Mouse (Mus musculus) neural tube, embryonic 12.5 days (tissue): ENCODE data around the gene Cdhr2. TPM values are rescaled to one million over a fixed set of nuclear protein-coding genes. Genes with fewer than 3 reads are reported as not detected.

ENCODE experiments used
- ATAC-seq: fragments of 200-750 bp; cut with Nextera tagmentation; 2 replicates; pipeline ENCODE4 v1.8.0; 2017; ENCODE audit warnings: low read depth, mild to moderate bottlenecking, moderate TSS enrichment, moderate library complexity; ENCODE audit not compliant: low FRiP score
- H3K27ac ChIP-seq: fragments of 300-500 bp; sonication (generic); 2 replicates; pipeline ENCODE4 v1.5.1; 2016
- H3K27me3 ChIP-seq: fragments of 300-500 bp; sonication (generic); replicated peaks from 2 replicates; pipeline ENCODE4 v1.6.1; 2016; ENCODE audit warnings: mild to moderate bottlenecking
- H3K36me3 ChIP-seq: fragments of 300-500 bp; sonication (generic); 2 replicates; pipeline ENCODE4 v1.6.1; 2016; ENCODE audit warnings: mild to moderate bottlenecking
- H3K4me1 ChIP-seq: fragments of 300-500 bp; sonication (generic); 2 replicates; pipeline ENCODE4 v1.6.1; 2016
- H3K4me2 ChIP-seq: fragments of 300-500 bp; sonication (generic); replicated peaks from 2 replicates; pipeline ENCODE4 v1.6.1; 2016; ENCODE audit warnings: mild to moderate bottlenecking
- H3K4me3 ChIP-seq: fragments of 300-500 bp; sonication (generic); 2 replicates; pipeline ENCODE4 v1.5.1; 2016
- H3K9ac ChIP-seq: fragments of 300-500 bp; sonication (generic); 2 replicates; pipeline ENCODE4 v1.6.1; 2016; ENCODE audit warnings: mild to moderate bottlenecking
- H3K9me3 ChIP-seq: fragments of 300-500 bp; sonication (generic); 2 replicates; pipeline ENCODE4 v1.6.1; 2016; ENCODE audit warnings: mild to moderate bottlenecking
- WGBS: fragments of 180-500 bp; shearing (Covaris S2); methylation state at CpG from one replicate; pipeline ENCODE4 v1.1.7; 2016; 5-methylcytosine and 5-hydroxymethylcytosine counted together
- polyA plus RNA-seq: library from polyadenylated mRNA; unstranded; fragments of >200 nt; fragmentation: Nextera tagmentation; extraction: Ambion mirVana; gene quantifications from 2 replicates; pipeline ENCODE4 v1.2.1, GENCODE M21; 2016

The Cdhr2 gene
- polyA plus RNA-seq, 1 experiment from 2014 or later, result 0.09 TPM

- Histone ChIP-seq H3K4me3 (0 out of 2 replicates have a peak overlapping the region, but pooled peaks have one; percentile 1), H3K4me1 (peaks cover 27% of the 10 kb centered on the region), H3K27me3 (no peaks in the 10 kb centered on the region), H3K27ac (no peak overlapping the region), H3K9ac (peak overlapping the region; percentile 96; the same call in 1 of the 2 replicates), H3K36me3 (peaks cover 53% of the 10 kb centered on the region), H3K9me3 (no peaks in the 10 kb centered on the region), H3K4me2 (peak overlapping the region; percentile 80)
- 79% methylated on average over 3 of the region's 3 CpGs for WGBS
- ATAC-seq, result no peak
Observed at GRCm38 (mm10) chr13:54684140-54684896, 16.9 kb upstream of the Cdhr2 start.

- H3K4me2 ChIP-seq, result peak overlapping the region; percentile 80
- H3K36me3 ChIP-seq, result peaks cover 46% of the 10 kb centered on the region
- H3K9me3 ChIP-seq, result no peaks in the 10 kb centered on the region
- H3K4me1 ChIP-seq, result peaks cover 27% of the 10 kb centered on the region
- H3K27me3 ChIP-seq, result no peaks in the 10 kb centered on the region
- H3K27ac ChIP-seq, result no peak overlapping the region
- peak overlapping the region; percentile 83 for H3K4me3 ChIP-seq
- 44% methylated on average over 2 of the region's 2 CpGs for WGBS
- ATAC-seq, result no peak
- H3K9ac ChIP-seq, result peak overlapping the region; percentile 96
Observed at GRCm38 (mm10) chr13:54685174-54685573, 16.1 kb upstream of the Cdhr2 start.

GRCm38 (mm10) chr13:54686139-54687053 is 14.9 kb upstream of the Cdhr2 start:
- Histone ChIP-seq H3K9ac (peak overlapping the region; percentile 96), H3K36me3 (peaks cover 34% of the 10 kb centered on the region)
- ATAC-seq, result no peak

GRCm38 (mm10) chr13:54687096-54687495 is 14.2 kb upstream of the Cdhr2 start:
- Histone ChIP-seq H3K36me3 (peaks cover 27% of the 10 kb centered on the region), H3K27me3 (no peaks in the 10 kb centered on the region), H3K9ac (peak overlapping the region; percentile 96), H3K4me1 (peaks cover 35% of the 10 kb centered on the region), H3K4me3 (peak overlapping the region; percentile 83), H3K27ac (peak overlapping the region; percentile 91), H3K9me3 (no peaks in the 10 kb centered on the region), H3K4me2 (peak overlapping the region; percentile 80)
- ATAC-seq, result peak; percentile 66
- WGBS, result under 1% methylated on average over 35 of the region's 35 CpGs

More at GRCm38 (mm10) chr13:54686139-54687053, 14.9 kb upstream of the Cdhr2 start:
- no peaks in the 10 kb centered on the region for H3K27me3 ChIP-seq
- H3K4me1 ChIP-seq, result peaks cover 28% of the 10 kb centered on the region
- 6% methylated on average over 19 of the region's 19 CpGs for WGBS
- peak overlapping the region; percentile 80 for H3K4me2 ChIP-seq
- no peaks in the 10 kb centered on the region for H3K9me3 ChIP-seq
- H3K27ac ChIP-seq, result peak overlapping the region; percentile 91
- peak overlapping the region; percentile 83 for H3K4me3 ChIP-seq

DNA sequence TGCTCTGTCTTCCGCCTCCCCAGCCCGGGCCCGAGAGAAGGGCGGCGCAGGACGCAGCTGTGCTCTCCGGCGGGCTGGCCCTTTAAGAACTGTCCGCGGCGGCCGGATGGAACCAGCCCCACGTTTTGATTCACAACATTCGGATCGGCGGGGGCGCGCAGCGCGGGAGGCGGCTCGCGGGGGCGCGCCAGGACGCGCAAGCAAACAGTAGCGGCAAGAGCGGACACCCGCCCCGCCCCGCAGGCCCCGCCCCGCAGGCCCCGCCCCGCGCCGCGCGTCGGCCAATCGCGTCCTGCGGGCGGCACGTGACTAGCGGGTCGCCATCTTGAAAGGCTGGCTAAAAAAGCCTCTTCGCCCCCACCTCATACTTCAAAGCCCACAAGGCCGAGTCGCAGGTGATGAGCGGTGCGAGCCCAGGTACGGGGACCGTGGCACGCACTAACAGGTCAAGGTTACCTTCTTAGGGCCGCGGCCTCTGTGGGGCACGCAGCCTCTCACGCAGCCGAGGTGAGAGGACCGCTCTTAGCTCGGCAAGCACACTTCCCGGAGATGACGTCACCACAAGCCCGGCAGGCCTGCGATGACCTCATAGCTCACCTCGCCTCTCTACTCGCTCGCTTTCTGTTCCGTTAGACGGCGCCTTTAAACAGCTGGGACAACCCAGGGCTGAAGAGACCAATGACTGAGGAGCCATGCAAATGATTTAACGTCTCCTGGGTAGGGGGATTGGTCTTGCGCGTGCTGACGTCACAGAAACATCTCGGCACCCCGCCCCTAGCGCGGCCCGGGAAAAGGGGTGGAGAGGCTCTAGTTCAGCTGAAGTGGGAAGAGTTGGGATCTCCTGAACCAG is 13.5 kb upstream of the Cdhr2 start:
- H3K4me3 ChIP-seq, result peak overlapping the region; percentile 83
- peak overlapping the region; percentile 80 for H3K4me2 ChIP-seq
- peak overlapping the region; percentile 91 for H3K27ac ChIP-seq
- H3K9me3 ChIP-seq, result no peaks in the 10 kb centered on the region
- H3K9ac ChIP-seq, result peak overlapping the region; percentile 96
- ATAC-seq, result peak; percentile 90
- H3K4me1 ChIP-seq, result peaks cover 42% of the 10 kb centered on the region
- no peaks in the 10 kb centered on the region for H3K27me3 ChIP-seq
- peaks cover 20% of the 10 kb centered on the region for H3K36me3 ChIP-seq
- under 1% methylated on average over 81 of the region's 82 CpGs for WGBS

GRCm38 (mm10) chr13:54690151-54690740 is 11.0 kb upstream of the Cdhr2 start:
- Histone ChIP-seq H3K4me1 (peaks cover 39% of the 10 kb centered on the region), H3K27ac (no peak overlapping the region), H3K4me3 (no peak overlapping the region), H3K9me3 (no peaks in the 10 kb centered on the region), H3K9ac (0 out of 2 replicates have a peak overlapping the region, but pooled peaks have one; percentile 6), H3K27me3 (no peaks in the 10 kb centered on the region), H3K4me2 (no peak overlapping the region), H3K36me3 (no peaks in the 10 kb centered on the region)
- WGBS, result 90% methylated on average over 8 of the region's 8 CpGs
- ATAC-seq, result no peak

DNA sequence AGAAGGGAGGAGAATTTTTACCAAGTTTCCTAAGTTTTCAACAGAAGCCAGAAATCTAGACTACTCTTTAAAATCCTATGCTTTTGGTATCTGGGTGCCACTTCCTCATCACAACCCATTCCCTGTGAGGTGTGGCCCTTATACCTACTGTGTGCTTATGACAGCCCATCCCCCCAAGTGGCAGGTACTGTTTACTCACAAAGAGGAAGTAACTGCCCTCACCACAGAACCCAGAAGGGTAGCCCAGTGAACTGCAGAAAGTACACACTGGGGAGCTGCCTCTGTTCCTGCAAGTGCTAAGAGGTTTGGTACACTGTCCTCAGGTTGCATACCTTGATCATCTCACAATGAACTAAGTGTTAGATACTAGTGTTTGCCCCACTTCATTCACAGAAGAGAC is 9.5 kb upstream of the Cdhr2 start:
- H3K4me2 ChIP-seq, result peak overlapping the region; percentile 96
- H3K4me1 ChIP-seq, result peaks cover 29% of the 10 kb centered on the region
- no peaks in the 10 kb centered on the region for H3K27me3 ChIP-seq
- H3K36me3 ChIP-seq, result no peaks in the 10 kb centered on the region
- no peak overlapping the region for H3K27ac ChIP-seq
- no peaks in the 10 kb centered on the region for H3K9me3 ChIP-seq
- peak overlapping the region; percentile 96; the same call in 1 of the 2 replicates for H3K9ac ChIP-seq
- ATAC-seq, result no peak
- 0 out of 2 replicates have a peak overlapping the region, but pooled peaks have one; percentile 98 for H3K4me3 ChIP-seq

DNA sequence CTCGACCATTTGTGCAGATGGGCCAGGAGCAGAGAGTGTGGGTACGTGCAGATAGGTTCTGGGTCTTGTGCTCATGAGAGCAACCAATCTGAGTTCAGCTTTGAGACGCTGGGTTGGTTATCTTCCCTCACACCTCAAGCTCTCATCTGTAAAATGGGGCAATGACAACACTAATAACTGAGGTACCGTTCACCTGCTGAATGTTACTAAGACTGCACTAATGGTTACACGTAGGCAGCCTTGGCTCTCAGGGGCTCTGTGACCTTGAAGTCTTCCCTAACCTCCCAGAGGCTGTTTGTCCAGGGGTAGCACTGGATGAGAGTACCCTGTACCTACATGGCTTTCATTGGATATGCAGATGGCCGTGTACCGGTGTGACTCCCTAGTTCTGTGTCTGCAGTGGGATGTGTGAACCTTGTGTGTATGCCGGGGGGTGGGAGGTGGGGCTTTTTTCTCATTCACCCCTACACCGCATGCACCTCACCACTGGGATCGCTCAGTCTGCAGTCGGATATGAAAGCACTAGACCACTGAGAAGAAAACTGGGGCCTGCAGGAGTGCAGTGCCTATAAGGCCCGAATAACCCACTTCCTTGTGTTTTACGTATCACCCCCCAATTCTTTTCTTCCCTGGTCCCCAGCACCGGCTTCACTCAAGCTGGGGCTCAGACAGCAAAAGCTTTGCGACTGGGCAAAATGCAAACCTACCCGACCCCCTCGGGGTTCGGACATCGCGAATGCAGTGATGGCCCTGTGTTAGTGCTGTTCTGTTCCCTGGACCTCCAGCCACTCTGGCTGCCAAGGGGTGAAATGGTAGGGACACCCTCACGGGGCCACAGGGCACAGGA is 8.3 kb upstream of the Cdhr2 start:
- no peaks in the 10 kb centered on the region for H3K36me3 ChIP-seq
- H3K4me2 ChIP-seq, result peak overlapping the region; percentile 96
- H3K9me3 ChIP-seq, result no peaks in the 10 kb centered on the region
- WGBS, result 12% methylated on average over 21 of the region's 21 CpGs
- H3K9ac ChIP-seq, result peak overlapping the region; percentile 96
- H3K27me3 ChIP-seq, result no peaks in the 10 kb centered on the region
- peak overlapping the region; percentile 98 for H3K4me3 ChIP-seq
- no peak for ATAC-seq
- H3K4me1 ChIP-seq, result peaks cover 29% of the 10 kb centered on the region
- peak overlapping the region; percentile 57; the same call in 1 of the 2 replicates for H3K27ac ChIP-seq

GRCm38 (mm10) chr13:54693558-54694347 is 7.5 kb upstream of the Cdhr2 start, which contains the start of gene Rnf44:
TSS of gene Rnf44 (minus strand) at chr13:54693907.
- Histone ChIP-seq H3K27ac (peak within 1 kb of the TSS; percentile 79), H3K9ac (peak within 1 kb of the TSS; percentile 96), H3K4me1 (peaks cover 24% of the 10 kb centered on the region), H3K27me3 (no peaks in the 10 kb centered on the region), H3K36me3 (no peaks in the 10 kb centered on the region), H3K4me3 (peak within 1 kb of the TSS; percentile 98), H3K9me3 (no peaks in the 10 kb centered on the region), H3K4me2 (peak within 1 kb of the TSS; percentile 96)
- under 1% methylated on average over 85 of the region's 92 CpGs for WGBS
- peak; percentile 98 for ATAC-seq
